Mouse (Mus musculus): ENCODE measurements around the gene Slc20a1.
A peak's percentile ranks its signal among the peaks of the same experiment; 100 is the strongest.

- TF ChIP-seq CTCF (IDR thresholded peaks at IDR 0.05) (peak; percentile 97), EP300 (IDR thresholded peaks at IDR 0.05) (no peak)
Measured at GRCm38 (mm10) chr2:129258475-129259211, 60.1 kb downstream of the Slc20a1 start.
